Mouse (Mus musculus): ENCODE results near the gene Chpf2.
"Not testable (repeated sequence)": the region's sequence is repeated elsewhere in the genome, so short reads cannot be mapped to it uniquely, and the experiment has no call there.

DNA sequence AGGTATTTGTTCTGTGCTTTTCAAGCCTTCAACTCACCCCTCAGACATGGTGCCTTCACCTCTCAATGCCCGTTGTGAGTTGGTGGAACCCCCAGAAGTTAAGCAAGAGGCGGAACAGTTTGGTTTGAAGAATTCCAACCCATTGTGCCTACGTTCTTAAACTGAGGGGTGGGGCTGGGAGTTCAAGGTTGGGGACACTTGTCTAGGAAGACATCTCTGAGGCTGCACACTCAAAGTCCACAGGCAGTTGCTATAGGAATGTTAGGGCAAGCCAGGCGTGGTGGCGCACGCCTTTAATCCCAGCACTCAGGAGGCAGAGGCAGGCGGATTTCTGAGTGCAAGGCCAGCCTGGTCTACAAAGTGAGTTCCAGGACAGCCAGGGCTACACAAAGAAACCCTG lies 31.2 kb upstream of the Chpf2 start:
- TF ChIP-seq POLR2A (IDR thresholded peaks at IDR 0.05; ENCODE audit: low read depth, low read length); CTCF (IDR thresholded peaks at IDR 0.05; ENCODE audit: extremely low read depth, insufficient read length, insufficient replicate concordance, low read depth, low read length): not testable (repeated sequence)
